Mouse (Mus musculus) cortical plate, adult 2 months (tissue): ENCODE measurements at regions not wholly inside any gene's neighbourhood (a gene's known extent, or its start where the extent isn't known, plus 50 kb on each side); places are given as distances from the start of the nearest gene placed in this dataset.

Experiments
- CTCF ChIP-seq: fragments of 200-500 bp; IDR thresholded peaks from 2 replicates; pipeline ENCODE4 v1.5.1; 2011; ENCODE audit warnings: mild to moderate bottlenecking, control low read depth, low read length; ENCODE audit not compliant: insufficient read depth; ENCODE audit errors: extremely low read depth
- POLR2A ChIP-seq: fragments of 200-500 bp; IDR thresholded peaks from 2 replicates; pipeline ENCODE4 v1.6.1; 2011; ENCODE audit warnings: mild to moderate bottlenecking, low read length, control low read depth; ENCODE audit not compliant: insufficient read depth; ENCODE audit errors: extremely low read depth

- TF ChIP-seq CTCF (no peak), POLR2A (no peak)
Observed at GRCm38 (mm10) chr3:52857076-52857475, 160.0 kb downstream of the Cog6 start.
